Mouse (Mus musculus): Measurements from ENCODE around the gene Ptpn5.

DNA sequence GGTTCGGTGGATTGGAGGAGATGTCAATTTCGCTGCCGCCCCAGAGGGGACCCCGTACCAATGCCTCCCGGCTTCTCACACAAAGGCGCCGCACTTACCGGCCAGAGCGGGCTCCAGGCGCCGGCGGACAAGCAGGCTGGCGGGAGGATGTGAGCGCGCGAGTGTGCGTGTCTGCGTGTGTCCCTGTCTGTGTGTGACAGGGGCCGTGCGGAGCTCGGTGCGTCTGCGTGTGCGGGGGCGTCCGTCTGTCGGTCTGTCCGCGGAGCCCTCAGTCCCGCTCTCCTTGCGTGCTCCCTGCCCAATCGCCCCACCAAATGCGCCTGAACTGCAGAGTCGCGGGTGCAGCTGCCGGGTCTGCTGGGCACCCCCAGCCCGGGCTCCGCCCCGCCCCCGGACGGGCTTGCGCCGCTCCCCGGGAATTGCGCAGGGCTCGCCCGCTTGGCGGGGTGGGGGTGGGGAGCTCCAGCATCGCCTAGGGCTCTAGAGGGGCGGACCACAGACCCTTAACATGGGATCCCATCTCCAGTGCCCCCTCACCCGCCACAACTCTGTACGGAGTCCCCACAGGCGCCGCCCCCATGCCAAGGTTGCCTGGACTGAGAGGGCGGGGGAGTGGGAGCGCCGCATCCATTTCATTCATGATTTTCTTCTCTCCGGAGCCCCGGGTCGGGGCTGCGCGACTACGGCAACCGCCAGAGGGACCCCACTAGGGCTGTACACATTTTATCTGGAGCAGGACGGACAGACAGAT, 1.1 kb downstream of the Ptpn5 start:
- peak; percentile 3 for TF ChIP-seq CTCF (IDR thresholded peaks at IDR 0.05; ENCODE audit: low read depth, low read length)
- no peak for TF ChIP-seq POLR2A (IDR thresholded peaks at IDR 0.05; ENCODE audit: insufficient read depth, low read length)
- TF ChIP-seq EP300 (IDR thresholded peaks at IDR 0.05; ENCODE audit: insufficient read depth, low read depth, low read length), result no peak

Measured in ES-Bruce4 (cell line).